Mouse (Mus musculus) stomach, postnatal 0 days (tissue): ENCODE measurements around the gene Wbp2nl.

Source experiments
- CTCF ChIP-seq: IDR thresholded peaks from 2 replicates; pipeline ENCODE4 v1.5.1; 2016; ENCODE audit warnings: antibody characterized with exemption, low read depth, mild to moderate bottlenecking, moderate library complexity
- EP300 ChIP-seq: optimal IDR thresholded peaks from 2 replicates; pipeline ENCODE3; 2016; ENCODE audit warnings: antibody characterized with exemption

GRCm38 (mm10) chr15:82358431-82359260, 59.9 kb downstream of the Wbp2nl start:
- TF ChIP-seq CTCF, result no peak
- no peak for TF ChIP-seq EP300
